Mouse (Mus musculus) thymus, adult 18-20 months (tissue): ENCODE data around the gene Brat1.
A peak's percentile ranks its signal among the peaks of the same experiment; 100 is the strongest.

Experiments
- DNase-seq, 2 experiments: peaks; one replicate each; pipeline ENCODE4 v3.0.0; 2022; ENCODE audit warnings: mixed read lengths in 2 of 2

Brat1 gene

DNA sequence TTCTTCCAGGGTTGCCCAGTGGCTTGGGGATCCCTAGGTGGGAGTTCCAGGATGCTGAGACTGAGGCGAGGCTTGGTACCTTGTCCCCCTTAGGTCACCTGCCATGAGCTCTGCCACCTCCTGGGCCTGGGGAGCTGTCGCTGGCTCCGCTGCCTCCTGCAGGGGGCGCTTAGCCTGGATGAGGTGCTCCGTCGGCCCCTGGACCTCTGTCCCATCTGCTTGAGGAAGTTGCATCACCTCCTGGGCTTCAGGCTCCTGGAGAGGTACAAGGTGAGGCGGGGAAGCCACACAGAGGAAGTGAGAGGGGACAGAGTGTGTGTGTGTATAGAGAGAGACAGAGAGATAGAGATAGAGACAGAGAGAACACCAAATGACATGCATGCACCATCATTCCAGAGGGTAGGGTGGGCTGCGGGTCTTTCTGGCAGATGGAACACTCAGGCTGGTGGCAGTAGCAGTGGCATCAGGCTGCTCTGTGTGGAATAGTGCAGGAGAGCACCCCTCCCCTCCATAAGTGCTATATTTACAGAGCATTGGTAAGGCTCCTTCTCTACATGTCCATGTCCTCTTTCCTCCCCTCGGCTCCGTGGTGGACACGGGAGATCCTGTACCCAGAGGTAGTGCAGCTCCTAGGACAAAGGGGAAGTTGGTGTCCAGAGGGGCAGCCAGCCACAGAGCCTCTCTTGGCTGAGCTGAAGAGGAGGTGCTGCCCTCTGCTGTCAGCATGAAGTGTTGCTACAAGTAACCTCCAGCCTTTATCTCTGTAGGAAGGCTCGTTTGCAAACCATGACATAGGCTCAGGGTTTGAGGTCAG, 44.5 kb downstream of the Brat1 start:
- peak; percentile 39 to 41 for DNase-seq

GRCm38 (mm10) chr5:140750925-140751324, 46.1 kb downstream of the Brat1 start:
- no peak for DNase-seq

DNA sequence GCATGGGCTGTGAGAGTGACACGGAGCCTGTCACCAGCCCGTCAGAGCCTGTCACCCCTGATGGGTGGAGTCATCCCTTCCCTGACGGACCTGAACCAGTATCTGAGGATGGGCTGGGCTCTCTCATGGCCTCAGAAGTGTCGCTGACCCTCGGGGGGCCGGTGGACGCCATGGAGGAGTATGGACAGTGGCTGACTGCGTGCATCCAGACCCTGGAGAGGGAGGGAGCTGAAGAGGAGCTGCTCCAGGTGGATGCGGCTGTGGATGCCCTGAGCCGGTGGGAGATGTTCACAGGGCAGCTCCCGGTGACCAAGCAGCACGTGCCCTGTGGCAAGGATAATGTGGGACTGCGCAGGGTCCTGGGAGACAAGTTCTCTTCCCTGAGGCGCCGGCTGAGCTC, 47.2 kb downstream of the Brat1 start:
- no peak for DNase-seq

DNA sequence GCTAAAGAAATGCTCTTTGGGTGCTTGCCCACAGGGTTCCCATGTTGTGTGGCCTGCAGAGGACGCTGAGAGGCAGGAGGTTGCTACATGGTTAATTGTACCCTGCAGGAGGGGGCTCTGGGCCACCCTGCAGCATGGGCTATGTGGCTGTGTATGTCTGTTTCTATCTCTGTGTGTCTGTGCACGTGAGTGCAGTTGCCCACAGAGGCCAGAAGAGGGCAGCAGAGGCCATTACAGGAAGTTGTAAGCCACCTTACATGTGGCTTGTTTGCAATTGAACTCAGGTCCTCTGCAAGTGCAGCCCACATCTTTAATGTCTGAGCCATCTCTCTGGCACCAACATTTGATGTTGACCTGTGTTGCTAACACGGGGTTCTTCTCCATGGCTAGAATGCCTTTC, 47.8 kb downstream of the Brat1 start:
- no peak for DNase-seq

DNA sequence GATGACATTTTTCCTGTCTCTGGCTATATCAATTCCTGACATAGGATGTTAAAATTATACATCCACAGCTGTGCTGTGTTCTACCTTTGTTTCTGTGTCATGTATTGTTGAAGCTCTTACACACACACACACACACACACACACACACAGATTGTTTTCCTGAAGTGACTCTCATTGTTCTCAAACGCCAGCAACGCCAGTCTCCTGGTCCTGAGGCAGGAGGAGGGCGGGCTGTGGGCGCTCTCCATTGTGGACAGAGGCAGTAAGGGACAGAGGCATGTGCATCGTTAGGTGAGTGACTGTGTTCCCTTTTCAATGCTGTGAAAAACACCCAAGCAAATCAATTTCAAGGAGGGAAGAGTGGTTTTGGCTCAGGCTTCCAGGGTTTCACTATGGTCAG, 48.4 kb downstream of the Brat1 start:
- no peak for DNase-seq

GRCm38 (mm10) chr5:140758864-140759263, 54.1 kb downstream of the Brat1 start:
- DNase-seq, result no peak

- DNase-seq, result no peak
Observed at GRCm38 (mm10) chr5:140762540-140762939, 57.7 kb downstream of the Brat1 start.

DNA sequence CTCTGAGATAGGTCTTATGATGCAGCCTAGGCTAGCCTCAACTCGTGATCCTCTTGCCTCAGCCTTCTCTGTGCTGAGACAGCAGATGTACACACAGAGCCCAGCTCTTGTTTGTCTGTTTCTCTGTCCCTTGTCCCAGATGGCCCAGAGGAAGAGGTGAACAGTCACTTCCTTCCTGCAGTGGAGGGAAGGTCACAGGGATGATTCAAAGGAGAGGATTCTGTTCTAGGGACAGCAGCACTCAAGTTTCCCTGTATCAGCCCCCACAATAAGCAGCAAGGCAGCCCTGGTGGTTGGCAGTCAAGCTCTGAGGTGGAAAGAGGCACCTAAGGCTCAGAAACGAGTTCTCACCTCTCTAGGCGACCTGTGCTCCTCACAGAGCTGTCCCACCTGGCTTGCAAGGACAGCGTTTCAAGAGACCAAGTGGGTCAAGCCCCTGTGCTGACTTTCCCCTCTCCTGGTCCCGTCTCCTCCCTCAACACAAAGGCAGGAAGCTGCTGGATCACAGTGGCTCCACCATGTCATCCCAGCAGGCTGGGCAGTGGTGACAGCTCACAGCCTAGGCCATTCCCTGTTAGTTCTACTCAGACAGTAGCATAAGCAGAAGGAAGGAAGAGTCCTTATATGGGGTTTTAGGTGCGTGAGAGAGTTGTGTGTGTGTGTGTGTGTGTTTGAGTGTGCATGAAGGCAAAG, 60.3 kb downstream of the Brat1 start:
- no peak for DNase-seq

DNA sequence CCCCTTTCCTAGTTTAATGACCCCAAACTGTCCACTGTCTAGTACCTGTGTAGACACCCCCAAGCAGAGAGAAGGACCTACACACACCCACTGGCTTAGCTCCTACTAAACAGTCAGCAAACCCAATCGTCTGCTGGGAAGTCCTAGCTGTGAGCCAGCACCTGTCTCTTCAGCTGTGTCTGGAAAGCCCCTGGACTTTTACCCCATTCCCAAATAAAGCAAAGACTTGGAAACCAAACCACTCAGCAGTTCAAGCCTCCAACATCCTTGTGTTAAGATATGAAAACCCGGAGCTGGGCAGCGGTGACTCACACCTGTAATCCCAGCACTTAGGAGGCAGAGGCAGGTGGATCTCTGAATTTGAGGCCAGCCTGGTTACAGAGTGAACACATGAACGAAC, 61.8 kb downstream of the Brat1 start:
- DNase-seq, result no peak

- no peak for DNase-seq
Observed at GRCm38 (mm10) chr5:140767704-140768141, 62.9 kb downstream of the Brat1 start.

DNA sequence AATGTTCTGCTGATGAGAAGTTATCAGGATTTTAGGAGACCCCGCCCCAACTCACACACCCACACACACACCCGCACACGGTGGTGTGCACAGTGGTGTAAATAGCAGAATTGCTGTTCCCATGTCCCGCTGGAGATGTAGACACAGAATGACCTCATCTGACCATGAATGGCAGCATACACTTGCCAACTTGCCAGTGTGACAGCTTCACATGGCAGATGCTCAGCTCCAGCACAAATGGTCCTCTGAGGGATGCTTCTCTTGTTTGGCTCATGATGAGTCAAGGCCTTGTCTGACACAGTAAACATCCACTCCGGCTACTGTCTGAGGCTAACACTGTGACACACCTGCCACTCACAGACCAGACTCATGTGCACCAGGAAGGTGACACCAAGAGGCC, 63.5 kb downstream of the Brat1 start:
- no peak for DNase-seq
